Mouse (Mus musculus): ENCODE measurements at regions not wholly inside any gene's neighbourhood (a gene's known extent, or its start where the extent isn't known, plus 50 kb on each side); places are given as distances from the start of the nearest gene placed in this dataset.

GRCm38 (mm10) chr1:193966652-193967555 is 596.8 kb upstream of the Camk1g start:
- Histone ChIP-seq H3K4me3 (ENCODE audit: low read depth, low read length) (no peak overlapping the region), H3K9me3 (ENCODE audit: control insufficient read depth, low read length) (no peaks in the 10 kb centered on the region), H3K27ac (ENCODE audit: low read depth, low read length) (no peak overlapping the region), H3K4me2 (ENCODE audit: low read depth, low read length, severe bottlenecking) (no peak overlapping the region), H3K9ac (ENCODE audit: low read length) (no peak overlapping the region), H3K4me1 (replicated peaks; ENCODE audit: control insufficient read depth, insufficient read depth, low read length) (no peaks in the 10 kb centered on the region), H3K36me3 (ENCODE audit: control insufficient read depth, insufficient read depth, low read length) (no peaks in the 10 kb centered on the region), H3K27me3 (ENCODE audit: control insufficient read depth, insufficient read depth, low read length) (no peaks in the 10 kb centered on the region)
- DNase-seq (ENCODE audit: low spot score) (no peak), ATAC-seq (replicated peaks; ENCODE audit: low FRiP score) (no peak)
- WGBS = 70% methylated on average over 1 of the region's 1 CpGs

GRCm38 (mm10) chr1:193965278-193965677 is 595.2 kb upstream of the Camk1g start:
- H3K4me3 ChIP-seq (ENCODE audit: low read depth, low read length) = no peak overlapping the region
- H3K9ac ChIP-seq (ENCODE audit: low read length) = no peak overlapping the region
- H3K36me3 ChIP-seq (ENCODE audit: control insufficient read depth, insufficient read depth, low read length) = no peaks in the 10 kb centered on the region
- no peaks in the 10 kb centered on the region for H3K27me3 ChIP-seq (ENCODE audit: control insufficient read depth, insufficient read depth, low read length)
- no peak for ATAC-seq (replicated peaks; ENCODE audit: low FRiP score)
- H3K4me2 ChIP-seq (ENCODE audit: low read depth, low read length, severe bottlenecking) = no peak overlapping the region
- no peak overlapping the region for H3K27ac ChIP-seq (ENCODE audit: low read depth, low read length)
- no peaks in the 10 kb centered on the region for H3K9me3 ChIP-seq (ENCODE audit: control insufficient read depth, low read length)
- 81% methylated on average over 1 of the region's 1 CpGs for WGBS
- H3K4me1 ChIP-seq (replicated peaks; ENCODE audit: control insufficient read depth, insufficient read depth, low read length) = no peaks in the 10 kb centered on the region
- DNase-seq (ENCODE audit: low spot score) = no peak

GRCm38 (mm10) chr1:193951936-193952335 is 581.8 kb upstream of the Camk1g start:
- no peak overlapping the region for H3K9ac ChIP-seq (ENCODE audit: low read length)
- DNase-seq (ENCODE audit: low spot score) (no peak), ATAC-seq (replicated peaks; ENCODE audit: low FRiP score) (no peak)
- H3K27me3 ChIP-seq (ENCODE audit: control insufficient read depth, insufficient read depth, low read length) = no peaks in the 10 kb centered on the region
- no peaks in the 10 kb centered on the region for H3K36me3 ChIP-seq (ENCODE audit: control insufficient read depth, insufficient read depth, low read length)
- no peak overlapping the region for H3K4me2 ChIP-seq (ENCODE audit: low read depth, low read length, severe bottlenecking)
- H3K27ac ChIP-seq (ENCODE audit: low read depth, low read length) = no peak overlapping the region
- H3K4me1 ChIP-seq (replicated peaks; ENCODE audit: control insufficient read depth, insufficient read depth, low read length) = no peaks in the 10 kb centered on the region
- no peaks in the 10 kb centered on the region for H3K9me3 ChIP-seq (ENCODE audit: control insufficient read depth, low read length)
- H3K4me3 ChIP-seq (ENCODE audit: low read depth, low read length) = no peak overlapping the region

GRCm38 (mm10) chr1:193949817-193950216 is 579.7 kb upstream of the Camk1g start:
- H3K27ac ChIP-seq (ENCODE audit: low read depth, low read length) = no peak overlapping the region
- H3K27me3 ChIP-seq (ENCODE audit: control insufficient read depth, insufficient read depth, low read length) = no peaks in the 10 kb centered on the region
- H3K4me2 ChIP-seq (ENCODE audit: low read depth, low read length, severe bottlenecking) = no peak overlapping the region
- DNase-seq (ENCODE audit: low spot score) = no peak
- no peaks in the 10 kb centered on the region for H3K9me3 ChIP-seq (ENCODE audit: control insufficient read depth, low read length)
- H3K9ac ChIP-seq (ENCODE audit: low read length) = no peak overlapping the region
- ATAC-seq (replicated peaks; ENCODE audit: low FRiP score) = no peak
- no peak overlapping the region for H3K4me3 ChIP-seq (ENCODE audit: low read depth, low read length)
- no peaks in the 10 kb centered on the region for H3K4me1 ChIP-seq (replicated peaks; ENCODE audit: control insufficient read depth, insufficient read depth, low read length)
- H3K36me3 ChIP-seq (ENCODE audit: control insufficient read depth, insufficient read depth, low read length) = no peaks in the 10 kb centered on the region

GRCm38 (mm10) chr1:193946953-193947586 is 577.0 kb upstream of the Camk1g start:
- Histone ChIP-seq H3K4me3 (ENCODE audit: low read depth, low read length) (no peak overlapping the region), H3K27ac (ENCODE audit: low read depth, low read length) (no peak overlapping the region), H3K36me3 (ENCODE audit: control insufficient read depth, insufficient read depth, low read length) (no peaks in the 10 kb centered on the region), H3K9ac (ENCODE audit: low read length) (no peak overlapping the region), H3K9me3 (ENCODE audit: control insufficient read depth, low read length) (no peaks in the 10 kb centered on the region), H3K4me2 (ENCODE audit: low read depth, low read length, severe bottlenecking) (no peak overlapping the region), H3K4me1 (replicated peaks; ENCODE audit: control insufficient read depth, insufficient read depth, low read length) (no peaks in the 10 kb centered on the region), H3K27me3 (ENCODE audit: control insufficient read depth, insufficient read depth, low read length) (no peaks in the 10 kb centered on the region)
- ATAC-seq (replicated peaks; ENCODE audit: low FRiP score) (no peak), DNase-seq (ENCODE audit: low spot score) (no peak)
- 72% methylated on average over 6 of the region's 6 CpGs for WGBS

DNA sequence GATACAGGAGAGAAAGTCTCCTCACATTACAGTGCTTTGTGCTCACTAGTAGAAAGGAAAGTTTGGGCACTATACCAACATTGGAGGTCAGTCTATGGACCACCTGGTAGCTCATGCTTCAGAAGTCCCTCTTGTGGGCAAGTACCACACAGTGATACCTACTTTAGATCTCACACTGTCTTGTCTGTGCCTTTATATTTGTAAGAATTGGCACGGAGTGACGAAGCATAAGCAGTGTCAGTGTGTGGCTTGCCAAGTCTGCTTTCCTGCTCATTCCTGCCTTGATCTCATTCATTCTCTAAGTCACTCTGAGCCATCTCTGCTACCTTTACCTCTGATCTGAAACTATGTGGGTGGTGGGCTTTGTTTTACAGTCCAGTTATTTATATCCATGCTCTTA is 565.9 kb upstream of the Camk1g start:
- no peak overlapping the region for H3K27ac ChIP-seq (ENCODE audit: low read depth, low read length)
- 83% methylated on average over 2 of the region's 2 CpGs for WGBS
- no peak overlapping the region for H3K9ac ChIP-seq (ENCODE audit: low read length)
- no peaks in the 10 kb centered on the region for H3K9me3 ChIP-seq (ENCODE audit: control insufficient read depth, low read length)
- no peaks in the 10 kb centered on the region for H3K36me3 ChIP-seq (ENCODE audit: control insufficient read depth, insufficient read depth, low read length)
- H3K27me3 ChIP-seq (ENCODE audit: control insufficient read depth, insufficient read depth, low read length) = no peaks in the 10 kb centered on the region
- no peaks in the 10 kb centered on the region for H3K4me1 ChIP-seq (replicated peaks; ENCODE audit: control insufficient read depth, insufficient read depth, low read length)
- H3K4me2 ChIP-seq (ENCODE audit: low read depth, low read length, severe bottlenecking) = no peak overlapping the region
- no peak for DNase-seq (ENCODE audit: low spot score)
- H3K4me3 ChIP-seq (ENCODE audit: low read depth, low read length) = no peak overlapping the region
- no peak for ATAC-seq (replicated peaks; ENCODE audit: low FRiP score)

DNA sequence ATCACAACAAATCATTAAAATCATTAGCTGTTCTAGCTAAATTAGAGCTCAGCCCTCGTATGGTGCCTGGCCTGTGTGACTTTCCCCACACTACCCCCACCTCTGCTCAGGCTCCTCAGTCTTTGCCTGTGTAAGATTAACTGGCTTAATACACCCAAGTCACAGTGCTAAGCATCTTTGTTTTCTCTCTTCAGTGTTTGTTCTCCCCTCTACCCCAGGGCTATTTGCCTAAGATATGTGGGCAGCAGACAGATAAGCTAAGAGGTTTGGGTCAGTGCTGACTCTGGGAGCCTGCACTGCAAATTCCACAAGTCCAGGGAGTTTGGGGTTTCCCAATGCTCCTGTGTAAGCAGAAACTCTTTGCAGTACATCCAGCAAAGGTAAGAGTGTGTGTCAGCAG is 564.2 kb upstream of the Camk1g start:
- Histone ChIP-seq H3K4me3 (ENCODE audit: low read depth, low read length) (no peak overlapping the region), H3K9ac (ENCODE audit: low read length) (no peak overlapping the region), H3K9me3 (ENCODE audit: control insufficient read depth, low read length) (no peaks in the 10 kb centered on the region), H3K36me3 (ENCODE audit: control insufficient read depth, insufficient read depth, low read length) (no peaks in the 10 kb centered on the region), H3K4me1 (replicated peaks; ENCODE audit: control insufficient read depth, insufficient read depth, low read length) (no peaks in the 10 kb centered on the region), H3K4me2 (ENCODE audit: low read depth, low read length, severe bottlenecking) (no peak overlapping the region), H3K27me3 (ENCODE audit: control insufficient read depth, insufficient read depth, low read length) (no peaks in the 10 kb centered on the region), H3K27ac (ENCODE audit: low read depth, low read length) (no peak overlapping the region)
- ATAC-seq (replicated peaks; ENCODE audit: low FRiP score) (no peak), DNase-seq (ENCODE audit: low spot score) (no peak)
- 10% methylated on average over 1 of the region's 1 CpGs for WGBS

DNA sequence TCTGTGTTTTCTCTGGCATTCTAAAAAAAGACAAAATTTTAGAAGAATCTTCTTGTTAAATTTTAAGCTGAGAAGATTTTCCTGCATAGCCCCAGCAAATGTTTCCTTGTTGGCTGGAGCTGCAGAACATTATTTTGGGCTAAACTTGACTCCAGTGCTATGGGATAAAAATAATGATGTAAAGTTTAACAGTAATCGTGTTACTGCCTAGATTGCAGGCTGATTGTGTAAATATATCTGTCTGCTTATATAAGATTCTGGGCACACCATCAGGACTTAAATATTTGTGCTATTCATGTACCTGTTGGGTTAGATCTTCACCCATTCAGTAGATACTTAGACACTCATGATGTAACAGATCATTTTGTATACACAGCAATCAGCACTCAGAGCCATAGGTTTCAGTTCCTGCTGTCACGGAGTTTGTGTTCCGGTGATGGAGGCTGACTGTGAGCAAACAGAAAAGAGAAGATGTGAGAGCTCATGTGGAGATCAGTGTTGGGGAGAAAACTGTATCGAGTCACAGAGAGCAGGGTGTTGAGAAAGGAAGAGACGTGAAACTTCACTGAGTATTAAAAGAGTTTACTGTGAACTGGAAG is 561.1 kb upstream of the Camk1g start:
- Histone ChIP-seq H3K27me3 (ENCODE audit: control insufficient read depth, insufficient read depth, low read length) (no peaks in the 10 kb centered on the region), H3K9me3 (ENCODE audit: control insufficient read depth, low read length) (no peaks in the 10 kb centered on the region), H3K9ac (ENCODE audit: low read length) (no peak overlapping the region), H3K36me3 (ENCODE audit: control insufficient read depth, insufficient read depth, low read length) (no peaks in the 10 kb centered on the region), H3K4me2 (ENCODE audit: low read depth, low read length, severe bottlenecking) (no peak overlapping the region), H3K4me3 (ENCODE audit: low read depth, low read length) (no peak overlapping the region), H3K27ac (ENCODE audit: low read depth, low read length) (no peak overlapping the region), H3K4me1 (replicated peaks; ENCODE audit: control insufficient read depth, insufficient read depth, low read length) (no peaks in the 10 kb centered on the region)
- DNase-seq (ENCODE audit: low spot score) (no peak), ATAC-seq (replicated peaks; ENCODE audit: low FRiP score) (no peak)
- 88% methylated on average over 5 of the region's 5 CpGs for WGBS

Data from forebrain, embryonic 11.5 days (tissue).